Mouse (Mus musculus) CH12.LX (cell line): ENCODE results near the gene Ccl8.

Experiments
- CTCF ChIP-seq, 2 experiments: IDR thresholded peaks in 1 of 2; conservative IDR thresholded peaks in 1 of 2; 2 replicates each; pipeline ENCODE4 v1.5.1; 2011 to 2012; ENCODE audit warnings: low read depth in 2 of 2, low read length in 2 of 2, improper control_type of control experiment in 1 of 2, inconsistent platforms in 1 of 2, mild to moderate bottlenecking in 1 of 2, moderate library complexity in 1 of 2
- E2F4 ChIP-seq: IDR thresholded peaks from 2 replicates; pipeline ENCODE4 v1.6.1; 2011; ENCODE audit warnings: low read depth, low read length, improper control_type of control experiment; ENCODE audit not compliant: insufficient replicate concordance
- EP300 ChIP-seq: IDR thresholded peaks from 2 replicates; pipeline ENCODE4 v1.6.1; 2011; ENCODE audit warnings: low read length, improper control_type of control experiment
- HCFC1 ChIP-seq: IDR thresholded peaks from 2 replicates; pipeline ENCODE4 v1.6.1; 2012; ENCODE audit warnings: low read depth, mild to moderate bottlenecking, inconsistent platforms, low read length, improper control_type of control experiment
- MXI1 ChIP-seq: IDR thresholded peaks from 2 replicates; pipeline ENCODE4 v1.6.1; 2011; ENCODE audit warnings: mild to moderate bottlenecking, low read depth, low read length, improper control_type of control experiment
- POLR2A ChIP-seq: IDR thresholded peaks from 2 replicates; pipeline ENCODE4 v1.6.1; 2011; ENCODE audit warnings: low read depth, mild to moderate bottlenecking, improper control_type of control experiment, low read length
- RCOR1 ChIP-seq: conservative IDR thresholded peaks from 2 replicates; pipeline ENCODE4 v1.6.1; 2012; ENCODE audit warnings: low read depth, mild to moderate bottlenecking, inconsistent platforms, low read length, improper control_type of control experiment
- ZNF384 ChIP-seq: IDR thresholded peaks from 2 replicates; pipeline ENCODE4 v1.6.1; 2012; ENCODE audit warnings: low read depth, low read length, improper control_type of control experiment, inconsistent platforms

DNA sequence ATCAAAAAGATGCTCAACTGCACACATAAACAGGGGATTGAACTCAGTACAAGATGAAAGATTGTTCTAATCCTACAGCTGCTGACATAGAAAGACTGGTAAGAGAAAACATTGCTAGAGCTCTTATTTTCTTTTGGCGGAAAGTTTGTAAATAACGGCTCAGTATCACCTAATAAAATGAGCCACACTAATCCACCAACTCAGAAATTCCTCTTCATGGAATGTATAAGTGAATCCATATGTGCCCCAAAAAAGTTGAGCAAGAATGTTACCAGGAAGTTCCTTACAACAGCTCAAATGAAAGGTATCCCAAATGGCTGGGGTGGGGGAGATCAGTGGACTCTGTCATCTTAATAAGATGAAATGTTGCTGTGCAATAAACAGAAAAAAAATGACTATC is 44.1 kb downstream of the Ccl8 start:
- no peak for TF ChIP-seq E2F4
- TF ChIP-seq MXI1, result no peak
- TF ChIP-seq CTCF (conservative IDR thresholded peaks at IDR 0.05 in 1 of 2, IDR thresholded peaks at IDR 0.05 in 1 of 2; ENCODE audit: low read depth in 2 of 2, low read length in 2 of 2), result no peak
- no peak for TF ChIP-seq ZNF384
- no peak for TF ChIP-seq HCFC1
- no peak for TF ChIP-seq EP300
- no peak for TF ChIP-seq POLR2A
- TF ChIP-seq RCOR1, result no peak
